Mouse (Mus musculus) c-Kit-positive CD71-positive TER-119-positive erythroid progenitor cells, embryonic 14.5 days (primary cell): Measurements from ENCODE around the gene Napepld.
"Not testable (repeated sequence)": the region's sequence is repeated elsewhere in the genome, so short reads cannot be mapped to it uniquely, and the experiment has no call there.

Experiments
- DNase-seq: peaks from one replicate; pipeline ENCODE4 v3.0.0-alpha.2; 2013; ENCODE audit warnings: low spot score

Gene Napepld

DNA sequence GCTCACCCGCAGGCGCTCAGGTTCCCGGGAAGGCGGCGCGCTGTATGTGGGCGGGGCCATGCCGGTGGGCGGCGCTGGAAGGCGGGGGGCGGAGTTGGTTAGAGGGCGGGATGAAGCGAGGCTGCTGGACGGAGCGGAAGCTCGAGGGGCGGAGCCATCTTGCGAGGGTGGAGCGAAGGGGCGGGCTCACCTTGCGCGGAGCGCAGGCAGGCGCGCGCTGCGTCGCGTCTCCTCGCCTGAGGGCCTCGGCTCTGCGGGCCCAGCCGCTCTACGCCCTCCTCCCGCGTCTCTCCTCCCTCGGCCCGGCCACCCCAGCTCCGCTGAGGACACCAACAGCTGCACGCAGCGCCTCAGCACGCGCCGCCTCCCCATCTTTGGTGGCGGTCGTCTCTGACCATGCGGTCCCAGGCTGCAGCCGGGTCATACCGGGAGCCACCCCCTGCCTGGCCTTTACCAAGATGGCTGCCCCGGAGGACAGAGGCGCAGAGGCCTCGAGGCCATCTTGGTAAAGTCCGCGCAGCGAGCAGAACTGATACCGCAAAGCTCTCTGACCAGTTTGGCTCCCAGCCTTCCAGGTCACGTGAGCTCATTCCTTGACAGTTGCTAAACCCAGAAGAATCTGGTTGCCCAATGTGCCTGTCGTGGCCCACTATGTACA is at the start of gene Napepld:
Gene Napepld, minus strand, starts transcription at position 46 of the 658 bp plus-strand sequence.
- DNase-seq: peak; percentile 97

DNA sequence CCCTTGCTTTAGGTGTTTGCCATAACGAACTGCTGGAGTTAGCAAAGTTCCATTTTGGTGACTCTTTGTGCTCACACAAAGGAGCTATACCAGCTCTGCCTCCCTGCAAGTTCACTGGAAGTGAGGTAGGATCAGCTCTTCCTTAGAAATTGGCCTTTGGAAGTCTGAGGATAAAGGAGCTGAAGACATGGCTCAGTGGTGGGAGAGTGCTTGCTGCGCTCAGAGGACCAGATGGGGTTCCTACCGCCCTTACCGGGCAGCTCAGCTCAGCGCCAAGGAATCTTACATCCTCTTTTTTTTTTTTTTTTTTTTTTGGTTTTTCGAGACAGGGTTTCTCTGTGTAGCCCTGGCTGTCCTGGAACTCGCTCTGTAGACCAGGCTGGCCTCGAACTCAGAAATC is 44.8 kb upstream of the Napepld start:
- no peak for DNase-seq

GRCm38 (mm10) chr5:21744651-21745050 is 43.5 kb upstream of the Napepld start:
- DNase-seq: no peak

- no peak for DNase-seq
Measured at GRCm38 (mm10) chr5:21743606-21744005, 42.4 kb upstream of the Napepld start.

DNA sequence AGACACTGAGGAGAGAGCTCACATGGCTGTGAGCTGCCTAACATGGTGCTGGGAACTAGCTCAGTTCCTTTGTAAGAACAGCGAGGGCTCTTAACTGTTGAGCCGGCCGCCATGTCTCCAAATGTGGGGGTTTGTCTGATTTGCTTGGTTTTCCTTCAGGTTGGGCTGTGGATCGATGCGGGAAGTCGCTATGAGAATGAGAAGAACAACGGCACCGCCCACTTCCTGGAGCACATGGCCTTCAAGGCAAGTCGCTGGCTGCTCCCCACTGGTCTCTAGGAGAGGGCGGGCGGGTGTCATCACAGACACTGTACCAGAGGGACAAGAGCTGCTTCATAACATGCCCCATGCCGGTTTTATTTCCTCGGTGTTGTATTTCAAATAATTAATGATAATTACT is 38.7 kb upstream of the Napepld start:
- no peak for DNase-seq

DNA sequence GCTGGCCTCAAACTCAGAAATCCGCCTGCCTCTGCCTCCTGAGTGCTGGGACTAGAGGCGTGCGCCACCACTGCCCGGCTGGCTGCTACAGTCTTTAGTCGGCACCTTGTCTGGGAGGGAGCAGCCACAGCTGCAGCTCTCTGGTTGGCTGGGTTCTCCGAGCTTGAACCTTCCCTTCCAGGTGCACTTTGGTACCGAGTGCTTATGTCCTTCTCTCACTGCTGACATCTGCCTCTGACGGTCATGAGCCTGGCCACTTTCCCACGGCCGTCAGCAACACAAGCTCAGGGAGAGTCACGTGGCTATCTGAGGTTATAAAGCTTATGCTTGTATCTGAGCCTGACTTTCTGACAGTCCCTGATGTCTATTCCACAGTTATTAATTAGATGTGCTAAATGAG is 37.9 kb upstream of the Napepld start:
- DNase-seq: no peak

DNA sequence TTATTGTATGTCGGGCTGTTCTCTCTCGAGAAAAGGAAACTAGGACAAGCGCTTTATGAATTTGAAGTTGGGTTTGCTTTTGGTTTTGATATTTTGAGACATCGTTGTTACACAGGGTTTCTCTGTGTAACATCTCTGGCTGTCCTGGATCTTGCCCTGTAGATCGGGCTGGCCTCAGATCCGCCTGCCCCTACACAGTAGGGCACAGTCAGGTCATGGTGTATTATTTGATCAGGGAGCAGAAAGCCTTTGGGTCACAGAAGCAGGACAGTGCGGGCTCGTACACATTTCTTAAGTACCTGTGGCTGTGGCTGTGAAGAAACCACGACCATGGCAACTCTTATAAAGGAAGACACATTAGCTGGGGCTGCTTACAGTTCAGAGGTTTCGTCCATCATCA is 36.4 kb upstream of the Napepld start:
- peak; percentile 6 for DNase-seq

GRCm38 (mm10) chr5:21736956-21737585 is 35.9 kb upstream of the Napepld start, which contains the start of gene Pmpcb:
TSS of gene Pmpcb (plus strand) at chr5:21737141.
- peak; percentile 86 for DNase-seq

GRCm38 (mm10) chr5:21736046-21736445 is 34.9 kb upstream of the Napepld start:
- DNase-seq: no peak

DNA sequence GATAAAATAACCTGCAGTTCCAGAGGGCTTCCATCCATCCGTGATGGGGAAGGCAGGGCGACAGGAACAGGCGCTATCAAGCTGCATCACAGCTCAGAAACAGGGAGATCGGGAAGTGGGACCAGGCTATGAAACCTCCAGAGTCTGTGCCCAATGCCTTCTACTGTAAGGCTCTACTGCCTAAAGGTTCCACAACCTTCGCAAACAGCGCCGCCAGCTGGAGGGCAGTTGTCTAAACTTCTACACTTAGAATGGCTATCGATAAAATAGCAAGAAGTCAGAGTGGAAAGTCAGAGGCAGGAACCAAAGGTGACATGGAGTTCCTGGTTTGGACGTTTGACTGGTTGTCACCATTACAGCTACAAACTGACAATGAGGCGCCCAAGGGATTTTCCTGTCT is 34.4 kb upstream of the Napepld start:
- peak; percentile 75 for DNase-seq

- DNase-seq: no peak
Measured at GRCm38 (mm10) chr5:21735100-21735499, 33.9 kb upstream of the Napepld start.

- no peak for DNase-seq
Measured at GRCm38 (mm10) chr5:21732930-21733329, 31.7 kb upstream of the Napepld start.

- DNase-seq: no peak
Measured at GRCm38 (mm10) chr5:21732177-21732911, 31.1 kb upstream of the Napepld start.

GRCm38 (mm10) chr5:21729107-21729506 is 27.9 kb upstream of the Napepld start:
- DNase-seq: no peak

GRCm38 (mm10) chr5:21724872-21725271 is 23.7 kb upstream of the Napepld start:
- DNase-seq: no peak

- DNase-seq: no peak
Measured at GRCm38 (mm10) chr5:21724427-21724826, 23.2 kb upstream of the Napepld start.

DNA sequence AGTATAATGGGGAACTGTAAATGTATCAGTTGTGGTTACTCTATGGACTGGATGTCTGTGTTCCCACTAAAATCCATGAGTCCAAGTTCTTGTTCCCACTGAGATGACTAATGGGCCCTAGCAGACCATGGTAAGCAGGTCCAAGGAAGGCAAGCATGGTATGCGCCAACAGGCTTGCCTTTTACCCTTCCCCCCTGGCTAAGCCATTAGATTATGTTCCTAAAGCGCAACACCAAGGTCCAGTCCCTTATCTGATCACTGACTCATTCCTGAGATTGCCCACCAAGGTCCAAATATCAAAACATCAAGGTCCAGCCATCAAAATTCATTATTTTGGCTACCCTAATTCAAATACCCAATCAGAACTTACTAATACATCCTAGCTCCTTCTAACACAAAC is 18.0 kb upstream of the Napepld start:
- no peak for DNase-seq

DNA sequence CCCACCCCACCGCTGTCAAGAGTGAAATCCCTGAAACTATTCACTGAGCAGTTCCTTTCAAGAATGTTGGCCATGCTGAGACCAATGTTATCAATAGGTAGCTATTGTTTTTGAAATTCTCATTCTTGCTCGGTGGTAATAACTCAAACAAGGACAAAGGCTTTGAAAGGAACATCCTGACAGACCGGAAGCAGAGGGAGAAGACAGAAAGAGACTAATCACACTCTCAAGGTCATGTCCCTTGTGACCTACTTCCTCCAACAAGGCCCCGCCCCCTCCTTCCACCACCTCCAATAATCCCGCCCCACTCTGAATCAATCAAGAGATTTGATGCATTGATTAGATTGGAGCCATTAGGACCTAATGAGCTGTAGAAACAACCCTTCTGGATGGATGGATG is 17.4 kb upstream of the Napepld start:
- no peak for DNase-seq

- no peak for DNase-seq
Measured at GRCm38 (mm10) chr5:21717165-21717715, 16.0 kb upstream of the Napepld start.

GRCm38 (mm10) chr5:21714447-21714846 is 13.3 kb upstream of the Napepld start:
- DNase-seq: no peak

GRCm38 (mm10) chr5:21712127-21712715 is 11.0 kb upstream of the Napepld start:
- DNase-seq: no peak

DNA sequence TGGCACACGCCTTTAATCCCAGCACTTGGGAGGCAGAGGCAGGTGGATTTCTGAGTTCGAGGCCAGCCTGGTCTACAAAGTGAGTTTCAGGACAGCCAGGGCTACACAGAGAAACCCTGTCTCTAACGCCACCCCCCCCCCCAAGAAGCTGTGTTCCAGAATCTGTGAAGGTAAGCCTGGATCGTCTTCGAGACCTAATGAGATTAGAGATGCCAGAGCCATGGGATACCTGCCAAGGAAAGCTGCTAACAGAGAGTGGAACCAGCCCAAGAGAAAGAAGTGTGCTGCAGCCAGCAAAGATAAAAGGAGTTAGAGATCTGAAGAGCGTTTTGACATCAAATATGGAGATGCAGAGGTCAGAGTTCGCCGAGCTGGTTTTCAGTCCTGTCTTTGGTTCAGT is 6.8 kb upstream of the Napepld start:
- not testable (repeated sequence) for DNase-seq
